Mouse (Mus musculus): ENCODE results near the gene Vat1. TPM values are rescaled to one million over a fixed set of nuclear protein-coding genes. Genes with fewer than 3 reads are reported as not detected.

Vat1 gene
- polyA plus RNA-seq, 1 experiment: 283 TPM

DNA sequence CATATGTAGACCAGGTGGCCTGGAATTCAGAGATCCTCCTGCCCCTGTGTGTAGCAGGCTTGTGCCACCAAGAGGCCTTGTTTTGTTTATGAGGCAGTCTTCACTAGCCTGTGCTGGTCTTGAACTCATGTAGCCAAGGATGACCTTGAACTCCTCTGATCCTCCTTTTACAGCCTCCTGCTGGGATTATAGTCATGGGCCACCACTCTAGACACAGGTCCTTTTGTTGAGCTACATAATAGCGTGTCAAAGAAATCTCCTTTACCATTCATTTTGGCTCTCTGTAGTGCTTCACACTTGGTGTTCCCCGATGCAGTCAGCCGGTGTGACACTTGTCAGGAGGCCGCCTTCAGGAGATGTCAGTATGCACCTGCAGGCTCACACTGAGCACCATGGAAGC lies 29.1 kb downstream of the Vat1 start:
- TF ChIP-seq MYOD1 (IDR thresholded peaks at IDR 0.05; ENCODE audit: control insufficient read depth in 1 of 3, insufficient read length in 2 of 3, low read depth in 2 of 3): no peak
- TF ChIP-seq TCF3 (IDR thresholded peaks at IDR 0.05; ENCODE audit: insufficient read length, low read depth): no peak
- Histone ChIP-seq H3K36me3 (ENCODE audit: control insufficient read depth, insufficient read depth) (no peaks in the 10 kb centered on the region), H3K27me3 (ENCODE audit: control insufficient read depth, insufficient read depth, insufficient read length) (no peaks in the 10 kb centered on the region), H3K4me3 (no peak overlapping the region), H3K4me2 (ENCODE audit: low read depth) (no peak overlapping the region), H3ac (ENCODE audit: control insufficient read depth, insufficient read length) (no peak overlapping the region), H3K79me2 (ENCODE audit: control insufficient read depth, insufficient read depth) (no peaks in the 10 kb centered on the region)

DNA sequence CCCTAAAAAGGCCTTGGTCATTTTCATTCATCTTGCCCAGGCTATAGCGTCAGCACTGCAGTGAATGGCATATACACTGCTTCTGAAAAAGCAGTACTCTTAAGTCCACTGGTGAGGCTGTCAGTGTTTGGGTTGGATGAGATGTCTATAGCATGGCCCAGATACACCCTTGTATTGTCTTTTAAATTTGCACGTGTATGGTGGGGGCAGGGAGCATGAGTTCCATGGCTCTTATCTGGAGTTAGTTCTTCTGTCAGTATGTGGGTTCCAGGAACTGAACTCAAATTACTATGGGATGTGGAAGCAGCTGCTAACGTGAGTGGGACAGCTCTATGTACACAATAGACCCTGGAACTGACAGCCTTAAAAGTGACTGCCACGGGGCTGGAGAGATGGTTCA lies 30.2 kb downstream of the Vat1 start:
- Histone ChIP-seq H3K79me2 (ENCODE audit: control insufficient read depth, insufficient read depth) (no peaks in the 10 kb centered on the region), H3K27me3 (ENCODE audit: control insufficient read depth, insufficient read depth, insufficient read length) (no peaks in the 10 kb centered on the region), H3K4me3 (no peak overlapping the region), H3K36me3 (ENCODE audit: control insufficient read depth, insufficient read depth) (peaks cover 4% of the 10 kb centered on the region), H3K4me2 (ENCODE audit: low read depth) (no peak overlapping the region), H3ac (ENCODE audit: control insufficient read depth, insufficient read length) (no peak overlapping the region)
- TF ChIP-seq TCF3 (IDR thresholded peaks at IDR 0.05; ENCODE audit: insufficient read length, low read depth) (no peak), CEBPB (IDR thresholded peaks at IDR 0.05; ENCODE audit: insufficient read depth, poor library complexity, severe bottlenecking) (no peak), MYOD1 (IDR thresholded peaks at IDR 0.05; ENCODE audit: control insufficient read depth in 1 of 3, insufficient read length in 2 of 3, low read depth in 2 of 3) (no peak), REST (IDR thresholded peaks at IDR 0.05; ENCODE audit: insufficient read depth, insufficient read length) (no peak), E2F4 (IDR thresholded peaks at IDR 0.05; ENCODE audit: insufficient read depth) (no peak), SRF (IDR thresholded peaks at IDR 0.05; ENCODE audit: control insufficient read depth, insufficient read length, low read depth) (no peak), TCF12 (IDR thresholded peaks at IDR 0.05; ENCODE audit: insufficient read depth, poor library complexity, severe bottlenecking) (no peak), MYOG (IDR thresholded peaks at IDR 0.05; ENCODE audit: control insufficient read depth in 1 of 3, insufficient read depth in 1 of 3, insufficient read length in 2 of 3, low read depth in 2 of 3) (no peak), POLR2A (IDR thresholded peaks at IDR 0.05; ENCODE audit: insufficient read length, low read depth) (no peak), USF1 (IDR thresholded peaks at IDR 0.05; ENCODE audit: low read depth) (no peak), MAX (IDR thresholded peaks at IDR 0.05; ENCODE audit: low read depth) (no peak), POLR2AphosphoS2 (IDR thresholded peaks at IDR 0.05; ENCODE audit: insufficient read length, low read depth) (no peak)

DNA sequence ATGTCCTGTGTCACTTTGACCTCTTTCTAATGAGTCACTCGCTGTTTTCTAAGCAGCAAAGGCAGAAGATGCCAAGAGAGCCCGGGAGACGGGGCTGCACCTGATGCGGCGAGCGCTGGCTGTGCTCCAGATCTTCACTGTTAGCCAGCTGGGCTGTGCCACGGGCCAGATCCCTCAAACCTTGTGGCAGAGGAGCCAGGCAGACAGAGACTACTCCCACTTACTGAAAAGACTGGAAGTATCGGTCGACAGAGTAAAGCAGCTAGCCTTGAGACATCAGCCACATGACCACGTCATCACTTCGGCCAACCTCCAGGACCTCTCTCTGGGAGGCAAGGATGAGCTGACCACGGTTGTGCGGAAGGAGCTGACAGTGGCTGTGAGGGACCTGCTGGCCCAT lies 32.6 kb downstream of the Vat1 start:
- Histone ChIP-seq H3ac (ENCODE audit: control insufficient read depth, insufficient read length) (no peak overlapping the region), H3K4me2 (ENCODE audit: low read depth) (no peak overlapping the region), H3K4me3 (no peak overlapping the region), H3K79me2 (ENCODE audit: control insufficient read depth, insufficient read depth) (no peaks in the 10 kb centered on the region), H3K27me3 (ENCODE audit: control insufficient read depth, insufficient read depth, insufficient read length) (no peaks in the 10 kb centered on the region), H3K36me3 (ENCODE audit: control insufficient read depth, insufficient read depth) (peaks cover 4% of the 10 kb centered on the region)
- TF ChIP-seq E2F4 (IDR thresholded peaks at IDR 0.05; ENCODE audit: insufficient read depth): no peak
- no peak for TF ChIP-seq REST (IDR thresholded peaks at IDR 0.05; ENCODE audit: insufficient read depth, insufficient read length)
- TF ChIP-seq POLR2AphosphoS2 (IDR thresholded peaks at IDR 0.05; ENCODE audit: insufficient read length, low read depth): no peak
- no peak for TF ChIP-seq USF1 (IDR thresholded peaks at IDR 0.05; ENCODE audit: low read depth)
- TF ChIP-seq TCF12 (IDR thresholded peaks at IDR 0.05; ENCODE audit: insufficient read depth, poor library complexity, severe bottlenecking): no peak

DNA sequence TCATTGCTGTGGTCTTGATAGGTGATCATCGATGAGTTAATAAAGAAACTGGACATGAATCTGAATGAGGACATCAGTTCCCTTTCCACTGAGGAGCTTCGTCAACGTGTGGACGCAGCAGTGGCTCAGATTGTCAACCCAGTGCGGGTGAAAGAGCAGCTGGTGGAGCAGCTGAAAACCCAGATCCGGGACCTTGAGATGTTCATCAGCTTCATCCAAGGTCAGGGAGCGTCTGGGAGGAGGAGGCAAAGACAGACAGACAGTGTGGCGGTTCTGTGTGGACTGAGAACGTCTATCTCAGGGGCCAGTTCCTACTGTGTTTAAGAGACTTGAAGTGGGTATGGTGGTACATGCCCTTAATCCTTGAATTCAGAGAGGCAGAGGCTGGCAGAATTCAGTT lies 34.7 kb downstream of the Vat1 start:
- H3K27me3 ChIP-seq (ENCODE audit: control insufficient read depth, insufficient read depth, insufficient read length): no peaks in the 10 kb centered on the region
- peaks cover 4% of the 10 kb centered on the region for H3K36me3 ChIP-seq (ENCODE audit: control insufficient read depth, insufficient read depth)
- H3ac ChIP-seq (ENCODE audit: control insufficient read depth, insufficient read length): no peak overlapping the region
- no peak overlapping the region for H3K4me3 ChIP-seq
- H3K4me2 ChIP-seq (ENCODE audit: low read depth): no peak overlapping the region
- TF ChIP-seq SRF (IDR thresholded peaks at IDR 0.05; ENCODE audit: control insufficient read depth, insufficient read length, low read depth) (no peak), USF1 (IDR thresholded peaks at IDR 0.05; ENCODE audit: low read depth) (no peak), REST (IDR thresholded peaks at IDR 0.05; ENCODE audit: insufficient read depth, insufficient read length) (no peak), TCF3 (IDR thresholded peaks at IDR 0.05; ENCODE audit: insufficient read length, low read depth) (no peak), CEBPB (IDR thresholded peaks at IDR 0.05; ENCODE audit: insufficient read depth, poor library complexity, severe bottlenecking) (no peak), POLR2A (IDR thresholded peaks at IDR 0.05; ENCODE audit: insufficient read length, low read depth) (no peak)
- peaks cover 12% of the 10 kb centered on the region for H3K79me2 ChIP-seq (ENCODE audit: control insufficient read depth, insufficient read depth)

DNA sequence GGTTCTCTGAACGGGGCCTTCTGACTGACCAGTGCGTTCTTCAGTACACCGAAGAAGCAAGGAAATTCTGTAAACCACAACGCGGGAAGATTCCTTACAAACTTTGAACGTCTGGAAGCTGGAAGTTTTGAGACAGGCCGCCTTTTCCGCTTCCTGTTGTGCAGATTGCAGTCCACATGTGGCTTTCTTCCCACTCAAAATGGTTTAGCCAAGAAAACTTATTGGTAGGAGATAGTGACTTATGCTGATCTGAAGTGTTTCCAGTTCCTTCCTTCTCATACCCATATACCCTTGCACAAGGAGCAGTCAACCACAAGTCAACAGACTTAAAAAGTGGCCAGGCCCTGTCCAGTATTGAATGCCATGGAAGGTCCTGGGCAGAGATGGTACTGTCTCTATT lies 39.9 kb downstream of the Vat1 start:
- Histone ChIP-seq H3K4me2 (ENCODE audit: low read depth) (peak overlapping the region; percentile 98), H3ac (ENCODE audit: control insufficient read depth, insufficient read length) (no peak overlapping the region), H3K36me3 (ENCODE audit: control insufficient read depth, insufficient read depth) (peaks cover 1% of the 10 kb centered on the region), H3K79me2 (ENCODE audit: control insufficient read depth, insufficient read depth) (peaks cover 27% of the 10 kb centered on the region), H3K27me3 (ENCODE audit: control insufficient read depth, insufficient read depth, insufficient read length) (no peaks in the 10 kb centered on the region), H3K4me3 (peak overlapping the region; percentile 66)
- no peak for TF ChIP-seq POLR2AphosphoS2 (IDR thresholded peaks at IDR 0.05; ENCODE audit: insufficient read length, low read depth)
- TF ChIP-seq MAX (IDR thresholded peaks at IDR 0.05; ENCODE audit: low read depth): no peak
- no peak for TF ChIP-seq CEBPB (IDR thresholded peaks at IDR 0.05; ENCODE audit: insufficient read depth, poor library complexity, severe bottlenecking)
- TF ChIP-seq E2F4 (IDR thresholded peaks at IDR 0.05; ENCODE audit: insufficient read depth): no peak

Data from myocyte (in vitro differentiated cells).